Mouse (Mus musculus): ENCODE results near the gene Lmx1a.

The Lmx1a gene

DNA sequence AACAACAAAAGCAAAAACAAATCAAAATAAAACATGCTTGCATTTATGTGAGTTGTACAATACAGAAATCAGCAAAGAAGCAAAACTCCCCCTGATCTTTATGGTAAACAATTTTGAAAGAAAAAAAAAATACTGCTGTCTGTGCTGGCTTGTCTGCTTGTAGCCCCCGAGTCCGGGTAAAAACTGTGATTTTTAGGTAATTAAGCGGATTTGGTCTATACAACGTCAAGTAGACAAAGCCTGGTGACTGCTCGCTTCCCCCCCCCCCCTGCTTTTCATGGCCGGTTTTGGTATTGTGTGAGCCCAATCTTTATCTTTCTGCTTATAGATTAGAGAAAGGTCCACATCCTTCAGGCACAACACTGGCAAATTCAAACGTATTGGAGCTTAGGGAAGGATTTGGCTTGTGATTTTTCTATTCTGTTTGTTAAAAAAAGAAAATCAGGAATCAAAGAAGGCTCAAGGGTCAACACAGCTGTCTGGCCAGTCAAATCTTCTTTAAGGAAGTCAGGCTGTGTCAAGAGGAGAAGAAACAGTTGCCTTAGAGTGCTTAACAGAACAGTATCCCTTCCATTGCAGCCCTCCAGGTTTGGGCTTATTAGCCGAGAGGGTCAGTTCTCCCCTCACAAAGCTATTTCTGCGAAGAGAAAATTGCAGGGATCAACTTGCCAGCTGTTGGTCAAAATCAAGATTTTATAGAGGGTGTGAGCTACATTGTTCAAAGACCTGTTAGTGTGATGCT, 4.6 kb downstream of the Lmx1a start:
- in situ Hi-C loops (cut with MboI; ENCODE audit: low sequenced_read_pairs): no loop called here

DNA sequence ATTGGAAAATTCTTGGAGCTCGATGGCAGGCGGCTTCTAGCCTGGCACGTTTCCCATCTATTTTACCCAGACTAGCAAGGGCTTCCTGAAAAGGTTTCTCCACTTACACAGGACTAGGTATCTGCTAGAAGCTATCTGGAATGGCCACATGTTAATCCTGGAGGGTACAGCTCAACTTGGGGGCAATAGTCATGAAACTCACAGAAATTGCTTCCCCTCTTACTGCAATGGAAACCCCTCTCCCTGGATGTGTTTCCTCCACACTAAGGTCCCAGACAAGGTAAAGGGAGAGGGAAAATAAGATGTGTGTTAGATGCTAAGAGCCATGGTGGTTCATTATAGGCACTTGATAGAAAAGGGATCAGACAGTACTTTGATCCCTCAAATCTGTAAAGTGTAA, 5.7 kb downstream of the Lmx1a start:
- in situ Hi-C loops (cut with MboI; ENCODE audit: low sequenced_read_pairs): no loop called here

GRCm38 (mm10) chr1:167695910-167696459, 6.9 kb downstream of the Lmx1a start:
- in situ Hi-C loops (cut with MboI; ENCODE audit: low sequenced_read_pairs): no loop called here

DNA sequence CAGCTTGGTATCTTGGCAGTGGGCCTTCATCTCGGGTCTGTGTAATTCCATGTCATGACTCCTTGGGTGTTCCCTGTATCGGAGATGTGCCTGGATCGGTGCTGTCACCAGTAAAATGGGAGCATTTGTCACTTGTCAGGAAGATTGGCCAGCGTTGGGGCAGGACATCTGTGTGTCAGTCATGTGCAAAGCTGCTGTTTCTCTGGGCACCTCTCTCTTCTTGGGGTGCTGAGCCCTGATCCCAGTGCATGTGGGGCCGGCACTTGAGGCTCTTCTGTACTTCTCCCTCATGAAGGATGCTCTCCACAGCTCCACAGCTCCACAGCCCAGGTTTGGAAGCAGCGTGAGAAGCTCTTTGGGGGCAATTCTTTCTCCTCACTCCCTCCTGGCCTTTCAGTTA, 10.7 kb downstream of the Lmx1a start:
- in situ Hi-C loops (cut with MboI; ENCODE audit: low sequenced_read_pairs): no loop called here

GRCm38 (mm10) chr1:167700221-167700620, 11.2 kb downstream of the Lmx1a start:
- in situ Hi-C loops (cut with MboI; ENCODE audit: low sequenced_read_pairs): no loop called here

DNA sequence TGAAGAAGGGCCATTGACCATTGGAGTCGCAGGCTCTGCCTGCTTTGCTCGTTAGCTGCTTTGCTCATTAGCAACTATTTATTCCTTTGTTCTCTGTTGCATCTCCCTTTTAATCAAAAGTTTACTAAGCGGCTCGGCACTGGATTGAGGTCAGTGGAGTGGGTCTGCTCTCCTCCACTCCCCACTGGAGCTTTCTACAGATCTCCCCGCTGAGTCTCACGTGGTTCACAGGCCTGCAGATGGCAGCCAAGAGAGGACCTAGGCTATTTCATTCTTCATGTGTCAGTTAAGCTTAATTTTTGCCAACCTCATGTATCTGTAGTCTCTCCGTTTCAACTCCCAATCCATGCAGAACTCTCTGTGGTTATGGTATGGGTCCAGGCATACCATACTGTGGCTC, 16.5 kb downstream of the Lmx1a start:
- in situ Hi-C loops (cut with MboI; ENCODE audit: low sequenced_read_pairs): no loop called here

- in situ Hi-C loops (cut with MboI; ENCODE audit: low sequenced_read_pairs): no loop called here
Measured at GRCm38 (mm10) chr1:167708761-167709160, 19.7 kb downstream of the Lmx1a start.

DNA sequence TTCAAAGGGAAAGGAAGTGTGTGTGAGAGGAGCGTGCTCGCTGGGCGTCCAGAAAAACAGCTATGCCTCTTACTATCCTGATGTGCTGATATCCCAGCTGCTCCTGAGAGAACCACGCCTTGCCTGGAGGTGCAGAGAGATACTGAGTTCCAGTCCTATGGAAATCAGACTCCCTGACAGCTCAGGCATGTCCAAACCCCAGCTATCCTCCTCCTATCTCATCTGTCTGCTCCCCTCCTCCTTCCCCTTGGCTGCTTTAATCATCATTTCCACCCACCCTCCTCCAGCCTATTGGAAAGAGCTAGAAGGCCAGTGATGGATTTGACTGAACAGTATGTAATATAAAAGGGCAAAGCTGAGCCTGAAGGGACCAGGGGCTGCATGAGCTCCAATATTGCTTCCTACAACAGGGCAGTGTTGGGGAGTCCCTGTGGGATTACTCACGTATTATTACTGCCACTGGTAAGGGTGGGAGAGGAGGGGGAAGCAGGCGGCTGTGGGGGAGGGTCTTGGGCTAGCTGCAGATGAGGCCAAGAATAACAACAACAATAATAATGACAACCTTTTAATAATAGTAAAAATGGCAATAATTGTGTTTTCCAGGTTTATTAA, 26.8 kb downstream of the Lmx1a start:
- in situ Hi-C loops (cut with MboI; ENCODE audit: low sequenced_read_pairs): no loop called here

- in situ Hi-C loops (cut with MboI; ENCODE audit: low sequenced_read_pairs): no loop called here
Measured at GRCm38 (mm10) chr1:167734471-167734870, 45.4 kb downstream of the Lmx1a start.

GRCm38 (mm10) chr1:167736793-167737192, 47.8 kb downstream of the Lmx1a start:
- in situ Hi-C loops (cut with MboI; ENCODE audit: low sequenced_read_pairs): no loop called here

DNA sequence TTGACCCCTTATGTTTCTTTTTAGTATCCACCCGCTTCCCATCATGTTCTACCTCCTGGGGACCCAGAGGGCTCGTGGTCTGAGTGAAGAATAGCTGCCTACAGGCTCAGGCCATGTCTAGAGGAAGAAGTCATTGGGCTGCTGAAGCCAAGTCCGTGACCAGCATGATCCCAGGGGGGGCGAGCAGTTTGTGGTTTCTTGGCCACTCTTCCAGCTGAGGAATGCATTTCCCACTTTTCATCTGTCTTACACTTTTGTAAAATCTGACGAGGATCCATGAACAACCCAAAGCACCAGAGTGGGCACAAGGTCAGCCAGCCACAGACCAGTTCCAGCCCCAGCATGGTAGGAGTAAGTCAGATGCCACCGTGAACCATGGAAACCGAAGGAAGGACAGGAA, 50.2 kb downstream of the Lmx1a start:
- in situ Hi-C loops (cut with MboI; ENCODE audit: low sequenced_read_pairs): no loop called here

- in situ Hi-C loops (cut with MboI; ENCODE audit: low sequenced_read_pairs): no loop called here
Measured at GRCm38 (mm10) chr1:167746676-167747075, 57.6 kb downstream of the Lmx1a start.

- in situ Hi-C loops (cut with MboI; ENCODE audit: low sequenced_read_pairs): no loop called here
Measured at GRCm38 (mm10) chr1:167752661-167753060, 63.6 kb downstream of the Lmx1a start.

DNA sequence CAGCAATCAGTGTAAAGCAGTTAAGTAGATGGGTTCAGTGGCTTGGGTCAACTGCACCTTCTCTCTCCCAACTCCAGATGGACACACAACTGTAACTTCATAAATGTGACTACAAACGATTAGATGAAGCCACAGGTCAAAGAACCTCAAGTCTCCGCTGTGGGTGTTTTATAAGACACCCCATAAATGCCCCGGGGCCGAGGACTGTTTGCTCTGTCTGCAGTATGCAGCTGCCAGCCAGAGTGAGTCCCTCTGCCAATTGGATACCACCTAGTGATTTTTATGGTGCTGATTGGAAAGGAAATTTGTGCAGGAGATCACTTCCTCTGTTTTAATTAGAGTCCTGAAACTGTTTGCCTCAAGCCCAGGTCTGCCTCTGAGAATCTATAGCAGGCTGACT, 65.0 kb downstream of the Lmx1a start:
- in situ Hi-C loops (cut with MboI; ENCODE audit: low sequenced_read_pairs): no loop called here

- in situ Hi-C loops (cut with MboI; ENCODE audit: low sequenced_read_pairs): no loop called here
Measured at GRCm38 (mm10) chr1:167754636-167755522, 65.8 kb downstream of the Lmx1a start.

GRCm38 (mm10) chr1:167758208-167758607, 69.2 kb downstream of the Lmx1a start:
- in situ Hi-C loops (cut with MboI; ENCODE audit: low sequenced_read_pairs): no loop called here

GRCm38 (mm10) chr1:167760307-167760706, 71.3 kb downstream of the Lmx1a start:
- in situ Hi-C loops (cut with MboI; ENCODE audit: low sequenced_read_pairs): no loop called here

DNA sequence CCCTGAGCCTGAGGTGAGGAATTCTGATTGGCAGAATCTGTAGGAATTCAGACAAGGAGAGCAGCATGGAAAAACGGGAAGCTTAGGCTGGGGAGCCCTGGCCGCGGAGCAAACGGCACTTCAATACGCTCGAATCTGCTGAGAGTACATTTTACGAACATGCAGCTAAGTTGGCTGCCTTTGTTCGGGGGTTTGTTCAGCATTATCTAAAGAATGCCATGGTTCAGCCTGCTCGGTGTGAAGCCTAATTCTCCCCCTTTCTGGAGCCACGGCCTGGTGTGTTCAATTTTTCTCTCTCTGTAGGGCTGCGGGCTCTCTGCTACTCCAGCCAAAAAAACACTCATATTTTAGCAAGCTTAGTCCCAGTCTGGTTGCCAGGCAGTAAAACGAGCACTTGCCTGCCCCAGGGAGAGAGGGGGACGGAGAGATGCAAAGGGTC, 72.8 kb downstream of the Lmx1a start:
- in situ Hi-C loops (cut with MboI; ENCODE audit: low sequenced_read_pairs): no loop called here

DNA sequence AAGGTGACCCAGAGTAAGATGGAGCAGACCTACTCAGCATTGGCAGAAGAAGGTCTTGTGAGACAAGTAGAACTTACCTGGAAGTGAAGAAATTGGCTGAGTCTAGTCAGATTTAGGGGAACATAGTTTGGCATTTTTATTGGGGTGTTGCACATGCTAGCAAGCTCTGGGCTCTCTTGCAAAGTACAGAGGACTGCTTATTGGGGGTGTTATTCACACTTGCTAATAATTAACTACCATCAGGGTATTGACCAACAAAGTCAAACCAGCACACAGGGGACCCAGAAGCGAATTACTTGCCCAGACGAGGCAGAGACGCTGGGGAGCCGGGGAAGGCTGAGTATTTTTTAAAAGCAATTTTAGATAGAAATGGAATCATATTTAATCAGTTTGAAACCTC, 77.6 kb downstream of the Lmx1a start:
- in situ Hi-C loops (cut with MboI; ENCODE audit: low sequenced_read_pairs): no loop called here

DNA sequence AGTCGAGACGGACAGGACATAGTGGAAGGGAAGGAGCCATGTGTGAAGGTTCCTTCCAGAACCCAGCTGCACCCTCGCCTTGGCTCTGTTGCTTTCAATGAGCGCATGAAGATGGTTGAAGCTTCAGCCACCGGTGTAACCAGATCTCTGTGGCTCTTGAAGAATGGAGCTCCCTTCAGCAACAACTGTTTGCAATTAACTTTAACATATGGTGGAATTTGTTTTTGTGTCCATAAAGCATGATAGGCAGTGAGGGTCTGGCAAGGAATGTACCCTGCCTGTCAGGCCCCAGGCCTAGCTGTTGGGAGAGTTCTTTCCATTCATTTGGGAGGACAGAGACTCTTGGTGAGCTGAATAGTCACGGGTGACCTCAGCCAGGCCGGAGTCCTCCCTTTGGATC, 81.4 kb downstream of the Lmx1a start:
- in situ Hi-C loops (cut with MboI; ENCODE audit: low sequenced_read_pairs): no loop called here

DNA sequence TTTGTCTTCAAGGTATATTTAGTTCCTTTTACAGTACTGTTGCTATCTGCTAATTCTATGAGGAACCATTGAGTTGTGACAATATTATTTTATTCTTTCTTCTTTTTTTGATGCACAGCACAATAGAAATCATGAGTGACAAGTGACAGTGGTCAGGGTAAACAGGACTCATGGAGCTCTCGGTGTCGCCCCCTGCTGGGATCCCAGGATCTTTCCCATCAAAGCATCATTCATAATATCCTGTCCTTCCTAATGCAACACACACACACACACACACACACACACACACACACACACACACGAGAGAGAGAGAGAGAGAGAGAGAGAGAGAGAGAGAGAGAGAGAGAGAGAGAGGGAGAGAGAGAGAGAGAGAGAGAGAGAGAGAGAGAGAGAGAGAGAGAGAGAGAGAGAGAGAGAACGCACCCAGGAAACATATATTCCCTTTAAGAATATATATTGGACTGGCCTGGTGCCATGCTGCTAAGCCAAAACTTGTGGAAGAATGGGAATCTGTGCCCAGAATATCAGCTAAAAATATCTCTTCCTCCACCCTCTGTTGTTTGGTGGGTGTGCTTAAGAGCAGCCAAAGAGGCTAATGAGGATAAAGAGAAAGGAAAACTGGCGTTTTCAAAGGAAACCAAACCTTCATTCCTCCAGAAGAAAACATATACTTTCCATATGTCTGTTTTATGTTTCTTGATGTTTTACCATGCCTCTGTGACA, 90.9 kb downstream of the Lmx1a start:
- in situ Hi-C loops (cut with MboI; ENCODE audit: low sequenced_read_pairs): no loop called here

Data from CH12F3 (cell line).